In the genomic region with DNA sequence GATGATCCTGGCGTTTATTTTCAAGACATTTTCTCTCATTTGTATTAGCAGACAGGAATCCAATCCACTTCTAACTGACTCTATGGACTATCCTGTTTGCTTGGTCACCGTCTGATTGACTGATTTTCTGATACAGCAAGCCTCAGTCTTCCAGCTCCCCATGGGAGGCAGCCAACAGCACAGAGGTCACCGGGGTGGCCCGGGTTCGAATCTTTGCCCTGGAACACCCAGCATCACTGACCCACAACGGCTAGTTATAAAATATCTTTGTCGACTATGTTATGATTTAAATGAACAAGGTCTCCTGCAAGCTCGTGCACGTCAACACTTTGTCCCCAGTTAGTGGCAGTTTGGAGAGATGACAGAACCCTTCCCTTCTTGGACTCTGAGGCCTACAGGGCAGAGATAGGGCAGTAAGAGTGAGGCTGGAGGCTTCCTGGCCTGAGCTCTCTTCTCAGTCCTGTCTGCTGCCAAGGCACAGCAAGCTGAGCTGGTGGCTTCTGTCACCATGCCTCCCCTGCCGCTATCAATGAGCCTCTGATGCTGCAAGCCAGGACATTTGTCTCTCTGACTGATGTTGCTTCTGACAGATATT, we compare ENCODE assay signal across 13 mouse cellular contexts.
A peak's percentile ranks its signal among the peaks of the same experiment; 100 is the strongest.
DNase-seq lines count a peak whose midpoint lies in the region; ATAC-seq lines count a peak whose summit lies in the region.
"Had no signal": no experiment of that assay in that cellular context is flagged by ENCODE, and none has a peak within 500 bp of the region (broad histone marks: within the 10 kb centered on the region; RNA-seq: fewer than 3 reads in every experiment).

No protein-coding gene starts in this region.

- no peak overlapping the region for H3K4me2 ChIP-seq in kidney, embryonic 15.5 days
- H3K4me2 ChIP-seq: hindbrain, embryonic 12.5 days; lung, embryonic 14.5 days; neural tube, embryonic 15.5 days had no signal

- WGBS in kidney, embryonic 15.5 days: 86% methylated on average over 10 of the region's 10 CpGs

- ATAC-seq in cerebellum, adult (ENCODE audit: insufficient number of reproducible peaks, low FRiP score, low TSS enrichment): peak; percentile 70; the same call in 1 of the 2 replicates
- no peak for ATAC-seq in kidney, embryonic 15.5 days (replicated peaks; ENCODE audit: low FRiP score)

- H3K9ac ChIP-seq in kidney, embryonic 15.5 days: no peak overlapping the region
- H3K9ac ChIP-seq: hindbrain, embryonic 12.5 days; lung, embryonic 14.5 days; neural tube, embryonic 15.5 days had no signal

- H3K4me1 ChIP-seq in kidney, embryonic 15.5 days: peaks cover 20% of the 10 kb centered on the region
- H3K4me1 ChIP-seq: hindbrain, embryonic 12.5 days had no signal

- H3K4me3 ChIP-seq in kidney, embryonic 15.5 days (replicated peaks): no peak overlapping the region
- H3K4me3 ChIP-seq: hindbrain, embryonic 12.5 days; left cerebral cortex, adult 2 months; neural tube, embryonic 15.5 days had no signal

- H3K9me3 ChIP-seq in kidney, embryonic 15.5 days (replicated peaks): no peaks in the 10 kb centered on the region
- H3K9me3 ChIP-seq: hindbrain, embryonic 12.5 days; neural tube, embryonic 15.5 days had no signal

- no peak for DNase-seq in cerebellum, postnatal 4 days (ENCODE audit: low spot score in 2 of 2)
- DNase-seq in kidney, adult 18-20 months: peak; percentile 29
- peak; percentile 40 for DNase-seq in heart, adult 8-10 months (ENCODE audit: low spot score)
- peak; percentile 13 to 50 for DNase-seq in kidney, postnatal 25 days
- DNase-seq in thymus, postnatal 10 days (ENCODE audit: low spot score in 2 of 2): no peak
- DNase-seq in layer of hippocampus, postnatal 25 days (ENCODE audit: extremely low spot score in 1 of 2, low spot score in 1 of 2): no peak
- DNase-seq: adrenal gland, postnatal 10 days; lung, embryonic 14.5 days had no signal

- H3K27me3 ChIP-seq in kidney, embryonic 15.5 days: no peaks in the 10 kb centered on the region
- H3K27me3 ChIP-seq: hindbrain, embryonic 12.5 days; neural tube, embryonic 15.5 days had no signal

- H3K36me3 ChIP-seq in kidney, embryonic 15.5 days: 0 out of 2 replicates have a peak, but pooled peaks cover 4% of the 10 kb centered on the region
- H3K36me3 ChIP-seq: hindbrain, embryonic 12.5 days; neural tube, embryonic 15.5 days had no signal

- H3K27ac ChIP-seq in kidney, embryonic 15.5 days: no peak overlapping the region
- H3K27ac ChIP-seq: hindbrain, embryonic 12.5 days; left cerebral cortex, adult 2 months; neural tube, embryonic 15.5 days had no signal

Comparison
In these comparisons a context has a peak if more than half of its experiments do, and no peak if none do; other contexts are left out.
1. DNase-seq: peak in kidney, adult 18-20 months (single experiment), heart, adult 8-10 months (single experiment) and kidney, postnatal 25 days (2 of 2); none in cerebellum, postnatal 4 days (0 of 2), thymus, postnatal 10 days (0 of 2) and layer of hippocampus, postnatal 25 days (0 of 2).